Mouse (Mus musculus) ovary, postnatal 36 days (tissue): ENCODE measurements around the gene Scn2b.

ENCODE experiments used
- DNase-seq: peaks from one replicate; pipeline ENCODE4 v3.0.0; 2022; ENCODE audit warnings: low spot score, mixed read lengths

Scn2b gene

DNA sequence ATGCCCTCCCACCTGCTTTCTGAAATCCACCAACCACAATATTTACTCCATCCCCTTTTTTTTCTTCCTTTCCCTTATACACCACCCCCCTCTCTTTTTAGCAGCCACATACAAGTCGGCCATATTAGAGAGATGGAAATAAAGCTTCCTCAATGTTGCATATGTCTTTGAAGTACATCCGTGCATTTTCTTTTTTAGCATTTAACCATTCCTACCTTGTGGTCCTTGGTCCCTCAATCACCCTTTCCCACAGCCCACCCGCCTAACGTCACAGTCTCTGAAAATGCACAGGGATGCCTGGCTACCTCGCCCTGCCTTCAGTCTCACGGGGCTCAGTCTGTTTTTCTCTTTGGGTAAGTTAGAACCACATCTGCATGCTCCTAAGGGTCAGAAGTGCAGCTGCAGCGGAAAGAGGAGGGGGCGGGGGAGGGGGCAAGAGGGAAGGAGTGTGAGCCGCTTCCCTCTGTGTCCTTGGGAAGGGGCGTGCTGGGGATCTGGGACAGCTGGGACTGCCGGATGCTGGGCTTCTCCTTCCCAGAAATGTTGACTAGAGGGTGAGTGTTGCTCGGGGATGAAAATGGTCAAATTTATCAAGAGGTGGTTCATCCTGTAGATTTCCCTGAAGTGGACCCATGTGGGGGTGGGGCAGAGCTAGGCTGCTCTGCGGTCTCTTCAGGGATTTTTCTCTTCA, at the start of gene Scn2b:
Gene Scn2b, plus strand, starts transcription at position 42 of the 691 bp plus-strand sequence.
- DNase-seq: no peak

DNA sequence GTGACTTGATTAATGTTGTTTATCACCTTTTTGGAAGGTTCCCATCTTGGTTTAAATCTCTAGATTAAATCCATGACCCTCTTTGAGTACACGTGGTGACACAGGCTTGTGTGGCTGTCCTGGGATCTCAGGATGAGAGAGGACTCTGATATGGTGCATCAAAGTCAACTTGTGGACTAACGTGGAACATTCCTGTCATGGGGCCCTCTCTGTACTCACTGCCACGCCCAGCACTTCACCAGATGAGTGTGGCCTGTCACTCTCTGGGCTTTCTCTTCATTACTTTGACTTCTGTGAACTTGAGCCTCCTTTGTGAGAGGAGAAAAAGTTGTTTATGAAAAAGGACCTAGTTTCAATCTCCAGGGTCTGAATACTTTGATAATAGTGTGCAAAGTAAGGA, 45.8 kb upstream of the Scn2b start:
- no peak for DNase-seq

DNA sequence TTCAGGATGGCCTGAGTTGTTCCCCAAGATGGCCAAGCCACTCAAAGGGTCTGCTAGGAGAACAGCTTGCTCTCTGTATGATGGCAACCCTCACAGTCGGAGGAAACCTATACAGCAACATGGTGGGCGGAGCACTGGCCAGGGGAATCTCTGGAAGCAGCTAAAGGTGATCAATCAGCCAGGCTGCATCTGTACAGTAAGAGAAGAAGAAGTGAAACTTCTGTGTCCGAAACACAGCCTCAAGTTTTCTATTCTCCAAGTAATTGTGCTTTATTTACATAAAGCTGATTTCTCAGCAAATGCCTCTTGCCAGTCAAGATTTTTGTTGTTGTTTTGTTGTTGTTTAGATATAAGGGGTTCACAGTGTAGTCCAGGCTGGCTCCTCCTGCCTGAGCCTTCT, 39.7 kb upstream of the Scn2b start:
- no peak for DNase-seq

DNA sequence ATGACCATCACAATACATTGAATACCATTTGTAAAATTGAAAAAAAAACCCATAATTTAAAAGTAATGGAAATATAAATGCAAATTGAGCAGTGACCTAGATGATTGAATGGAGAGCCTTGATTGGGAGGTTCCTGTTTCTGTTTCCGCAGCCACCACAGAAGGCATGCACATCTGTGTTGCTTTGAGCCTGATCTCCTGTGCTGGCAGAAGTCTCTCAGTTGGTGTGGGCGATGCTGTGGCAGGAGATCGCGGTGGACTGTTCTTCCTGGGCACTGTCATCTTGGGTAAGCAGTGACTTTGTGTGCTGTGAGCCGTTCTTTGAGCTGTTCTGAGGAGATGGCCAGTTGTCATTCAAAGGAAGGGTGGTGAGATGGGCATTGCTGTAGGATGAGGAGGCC, 38.6 kb upstream of the Scn2b start, which contains the start of gene Jaml:
Gene Jaml, plus strand, starts transcription at position 173 of the 400 bp plus-strand sequence.
- DNase-seq: no peak

DNA sequence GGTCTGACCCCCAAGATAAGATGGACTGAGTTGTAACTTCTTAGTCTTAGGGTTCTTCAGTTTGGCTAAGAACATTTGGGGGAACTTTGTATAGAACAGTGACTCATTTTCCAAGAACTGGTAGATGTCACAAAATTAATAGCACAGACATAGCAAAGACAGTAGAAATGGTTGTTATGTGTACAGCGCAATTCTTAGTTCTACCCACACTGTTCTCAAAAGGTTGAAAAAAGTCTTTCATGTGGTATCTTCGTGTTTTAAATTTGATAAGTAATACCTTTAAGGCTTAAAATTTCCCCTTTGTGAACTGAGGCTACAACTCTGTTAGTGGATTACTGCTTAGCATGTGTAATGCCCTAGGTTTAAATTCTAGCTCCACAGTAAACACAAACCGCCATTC, 34.5 kb upstream of the Scn2b start:
- DNase-seq: no peak

DNA sequence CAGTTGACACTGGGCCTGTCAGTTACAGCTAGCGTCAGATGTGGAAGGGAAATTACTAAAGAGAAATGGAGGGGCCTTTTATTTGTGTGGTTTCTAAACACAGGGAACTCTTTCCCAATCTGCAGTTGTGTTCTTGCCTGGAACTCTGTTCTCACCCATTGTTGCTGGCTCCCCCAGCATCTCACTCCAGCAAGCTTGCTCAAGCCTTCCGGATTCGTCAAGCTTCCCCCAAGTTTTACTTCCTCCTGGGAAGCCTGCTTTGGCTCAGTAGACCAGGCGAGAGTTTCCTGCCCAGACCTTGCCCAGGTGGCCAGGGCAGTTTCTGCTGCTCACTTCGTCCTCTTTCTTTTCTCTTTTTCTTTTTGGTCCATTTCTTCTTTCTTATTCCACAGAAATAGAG, 33.0 kb upstream of the Scn2b start:
- DNase-seq: no peak

DNA sequence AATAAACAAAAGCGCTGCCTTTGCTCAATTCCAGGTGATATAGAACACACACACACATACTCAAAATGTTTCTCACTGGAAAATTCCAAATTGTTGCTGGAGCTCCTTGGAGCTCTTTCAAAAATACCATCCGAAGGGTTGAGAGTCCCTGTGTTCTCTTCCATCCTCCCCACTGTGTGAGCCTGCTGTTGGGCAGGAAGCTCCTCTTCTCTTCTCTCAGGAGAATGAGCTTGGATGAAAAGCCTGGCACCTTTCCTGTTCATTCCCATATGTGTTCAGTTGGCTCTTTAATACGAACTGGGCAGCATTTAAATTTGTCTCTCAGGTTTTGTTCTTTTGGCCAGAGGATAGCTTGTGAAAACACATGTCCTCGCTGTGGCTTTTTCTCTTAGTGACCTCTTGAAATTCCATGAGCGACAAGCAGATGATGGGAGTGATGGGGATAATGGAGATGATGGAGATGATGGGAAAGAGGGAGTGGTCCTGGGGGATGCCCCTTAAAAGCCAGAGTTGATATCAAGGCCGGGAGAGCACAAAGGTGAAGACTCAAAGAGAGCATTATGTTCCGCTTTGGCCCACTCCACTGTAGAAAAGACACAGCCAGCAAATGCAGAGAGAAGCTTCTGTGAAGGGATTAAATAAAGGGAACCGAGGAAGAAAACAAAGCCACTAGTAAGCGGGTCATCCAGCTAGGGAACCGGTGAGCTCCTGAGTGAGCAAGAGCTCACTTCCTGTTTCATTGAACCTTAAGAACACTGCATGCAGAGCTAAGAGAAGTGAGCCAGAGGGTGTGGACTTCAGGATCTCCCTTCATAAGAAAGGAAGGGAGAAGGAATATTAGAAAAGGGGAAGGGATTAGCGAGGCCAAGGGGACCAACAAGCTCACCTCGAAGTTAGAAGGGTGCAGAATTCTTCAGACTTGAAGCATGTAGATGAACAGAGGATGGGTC, 31.6 kb upstream of the Scn2b start:
- no peak for DNase-seq

DNA sequence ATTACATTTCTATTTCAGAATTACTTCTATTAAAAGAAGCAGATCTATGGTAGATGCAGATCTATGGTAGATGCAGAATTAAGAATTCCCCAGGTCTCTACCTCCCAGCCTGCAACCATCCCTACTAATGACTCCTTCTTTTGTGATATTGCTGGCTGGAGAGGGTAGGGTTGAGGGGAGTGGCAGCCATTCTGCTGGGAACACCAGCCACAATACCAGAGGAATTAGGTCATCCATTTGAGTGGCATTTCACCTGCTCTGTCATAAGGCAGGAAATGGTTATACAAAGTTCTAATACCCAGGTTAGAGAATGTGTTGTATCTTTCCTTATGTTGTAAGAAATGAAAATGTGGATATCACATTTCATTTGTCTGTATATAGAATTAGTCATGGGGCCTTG, 29.5 kb upstream of the Scn2b start:
- DNase-seq: no peak

DNA sequence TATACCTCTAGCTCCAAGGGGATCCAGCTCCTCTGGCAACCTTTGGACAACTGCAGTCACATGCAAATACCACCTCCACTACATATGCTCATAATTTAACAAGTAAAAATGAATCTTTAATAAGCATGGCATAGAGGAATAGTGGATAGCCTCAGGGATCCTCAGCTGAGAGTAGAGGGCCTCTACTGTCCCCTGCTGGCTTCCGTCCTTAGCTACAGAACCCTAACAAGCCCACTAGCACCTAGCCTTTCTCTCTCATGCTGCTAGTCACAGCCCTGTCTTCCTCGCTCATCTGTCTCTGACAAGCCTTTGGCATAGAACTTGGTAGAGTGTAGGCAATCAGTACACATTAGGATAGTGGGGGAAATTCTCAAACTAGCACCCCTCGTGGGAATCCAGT, 26.8 kb upstream of the Scn2b start:
- DNase-seq: no peak

DNA sequence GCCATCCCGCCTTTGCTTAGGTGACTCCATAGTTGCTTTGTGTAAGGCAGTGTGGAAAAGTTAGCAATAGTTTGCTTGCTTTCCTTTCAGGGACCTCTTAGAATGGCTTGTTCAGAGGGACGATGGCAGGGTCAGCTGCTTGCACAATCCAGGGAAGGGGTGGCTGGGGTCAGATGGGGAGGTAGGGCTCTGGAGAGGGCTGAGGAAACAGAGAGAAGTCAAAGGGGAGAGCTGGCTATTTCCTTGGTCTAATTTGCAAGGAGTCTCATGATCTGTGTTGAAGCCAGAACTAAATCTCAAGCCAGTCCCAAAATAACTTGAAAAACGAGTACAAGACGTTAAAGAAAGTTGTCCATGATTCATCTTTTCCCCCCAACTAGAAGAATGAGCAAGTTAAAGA, 24.9 kb upstream of the Scn2b start:
- no peak for DNase-seq

DNA sequence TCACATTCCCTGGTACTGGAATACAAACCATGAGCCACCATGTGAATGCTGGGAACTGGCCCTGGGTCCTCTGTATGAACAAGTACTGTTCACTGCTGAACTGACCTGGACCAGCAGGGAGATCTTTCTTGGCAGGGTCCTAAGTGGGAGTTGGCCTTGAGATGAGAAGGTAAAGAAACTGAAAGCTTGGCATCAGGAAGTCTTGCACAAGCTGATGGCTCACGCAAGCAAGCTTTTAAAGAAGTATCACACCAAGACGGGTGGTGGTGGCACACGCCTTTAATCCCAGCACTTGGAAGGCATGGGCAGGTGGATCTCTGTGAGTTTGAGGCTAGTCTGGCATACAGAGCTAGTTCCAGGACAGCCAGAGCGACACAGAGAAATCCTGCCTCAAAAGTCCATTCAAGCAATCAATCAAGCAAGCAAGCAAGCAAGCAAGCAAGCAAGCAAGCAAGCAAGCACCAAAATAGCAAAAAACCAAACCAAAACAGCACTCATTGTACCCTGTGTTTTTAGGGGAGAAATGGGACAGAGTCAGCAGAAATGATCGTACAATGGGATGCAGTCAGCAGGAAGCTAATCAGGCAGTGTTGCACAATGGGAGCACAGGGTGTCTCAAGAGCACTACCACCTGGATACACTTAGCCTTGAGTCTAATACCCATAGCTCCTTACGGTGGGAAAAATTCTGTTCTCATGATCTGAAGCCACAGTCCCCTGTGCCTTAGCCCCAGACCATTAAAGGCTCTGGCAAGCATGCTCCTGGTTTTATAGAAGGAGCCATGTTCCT, 22.2 kb upstream of the Scn2b start:
- no peak for DNase-seq

DNA sequence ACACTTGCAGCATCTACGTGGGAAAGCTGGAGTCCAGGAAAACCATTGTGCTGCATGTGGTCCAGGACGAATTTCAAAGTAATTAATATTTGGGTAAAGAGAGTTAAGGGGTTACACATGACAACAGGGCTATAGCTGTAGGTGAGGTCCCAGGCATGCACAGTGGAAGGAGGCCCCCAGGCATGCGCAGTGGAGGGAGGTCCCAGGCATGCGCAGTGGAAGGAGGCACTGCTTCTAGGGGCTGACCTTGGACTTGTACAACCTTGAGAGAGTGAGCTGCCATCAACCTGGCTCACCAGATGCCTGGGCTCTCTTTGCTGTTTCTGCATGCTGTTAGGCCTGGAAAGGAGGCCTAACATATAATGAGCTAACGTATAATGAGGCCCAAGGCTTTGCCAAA, 19.7 kb upstream of the Scn2b start:
- DNase-seq: no peak

DNA sequence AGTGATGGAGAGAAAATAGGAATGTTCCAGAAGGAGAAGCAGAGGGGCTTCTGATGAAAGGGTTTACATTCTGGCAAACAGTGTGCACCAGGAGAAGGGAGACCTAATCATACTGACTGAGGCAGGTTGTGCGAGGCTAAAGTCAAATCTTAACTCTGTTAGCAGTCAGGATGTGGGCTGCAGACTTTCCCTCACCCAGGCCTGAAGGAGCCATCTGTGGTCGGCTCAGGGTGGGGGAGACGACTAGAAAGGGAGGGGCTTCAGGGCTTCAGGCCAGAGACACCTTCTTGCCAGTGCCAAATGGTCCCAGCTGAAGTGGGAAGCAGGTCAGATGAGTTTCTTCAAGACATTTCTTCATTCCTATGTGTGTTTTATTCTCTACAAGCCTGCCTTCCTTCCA, 19.2 kb upstream of the Scn2b start:
- DNase-seq: no peak

DNA sequence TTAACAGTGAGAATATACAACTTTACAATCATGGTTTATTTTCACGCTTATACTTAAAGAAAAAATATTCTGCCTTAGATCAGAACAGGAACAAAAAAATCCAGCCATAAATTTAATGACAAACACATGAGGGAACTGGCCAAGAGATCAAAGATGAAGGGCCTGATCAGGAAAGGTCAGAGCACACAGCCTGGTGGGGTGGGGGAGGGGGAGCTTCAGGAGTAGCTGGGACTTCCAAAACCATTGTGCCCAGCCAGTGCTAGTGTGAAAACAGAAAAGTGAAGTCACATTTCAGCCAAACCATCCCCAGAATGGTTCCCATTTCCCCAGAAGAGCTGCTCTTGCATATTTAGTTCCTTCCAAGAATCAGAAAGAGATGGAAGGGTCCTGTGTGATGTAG, 15.1 kb upstream of the Scn2b start:
- no peak for DNase-seq

DNA sequence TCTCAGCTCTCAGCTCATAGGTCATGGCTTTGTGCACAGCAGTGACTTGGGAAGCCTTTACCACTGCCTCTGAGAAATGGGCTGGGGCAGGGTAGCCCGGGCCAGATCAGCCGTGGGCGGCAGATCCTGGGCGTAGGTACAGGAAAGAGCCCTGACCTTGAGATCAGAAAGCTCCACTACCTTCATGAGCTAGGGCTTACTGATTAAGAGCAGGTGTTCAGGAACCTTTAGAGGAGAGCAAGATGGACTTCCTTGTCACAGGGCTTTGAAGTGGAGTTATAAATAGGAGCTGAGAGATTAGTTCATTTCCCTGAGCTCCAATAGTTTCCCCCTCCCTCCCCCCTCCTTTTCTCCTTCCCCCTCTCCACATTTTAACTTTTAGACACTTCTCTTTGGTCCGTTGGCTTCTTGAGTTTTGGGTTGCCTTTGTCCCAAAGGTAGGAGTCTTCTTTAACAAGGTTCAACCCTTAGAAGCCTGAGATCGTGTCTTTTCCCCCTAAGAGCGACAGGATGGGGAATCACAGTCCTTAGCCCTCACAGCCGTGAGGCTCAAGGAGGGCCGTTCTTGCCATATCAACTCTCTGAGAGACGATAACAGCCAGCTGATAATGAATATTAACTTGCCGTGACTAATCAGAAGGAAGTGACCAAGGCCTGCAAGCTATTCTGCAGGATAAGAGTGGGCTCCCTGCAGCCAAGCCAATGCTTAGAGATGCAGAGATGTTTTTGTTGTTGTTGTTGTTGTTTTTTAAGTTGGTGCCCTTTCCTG, 14.2 kb upstream of the Scn2b start:
- no peak for DNase-seq

DNA sequence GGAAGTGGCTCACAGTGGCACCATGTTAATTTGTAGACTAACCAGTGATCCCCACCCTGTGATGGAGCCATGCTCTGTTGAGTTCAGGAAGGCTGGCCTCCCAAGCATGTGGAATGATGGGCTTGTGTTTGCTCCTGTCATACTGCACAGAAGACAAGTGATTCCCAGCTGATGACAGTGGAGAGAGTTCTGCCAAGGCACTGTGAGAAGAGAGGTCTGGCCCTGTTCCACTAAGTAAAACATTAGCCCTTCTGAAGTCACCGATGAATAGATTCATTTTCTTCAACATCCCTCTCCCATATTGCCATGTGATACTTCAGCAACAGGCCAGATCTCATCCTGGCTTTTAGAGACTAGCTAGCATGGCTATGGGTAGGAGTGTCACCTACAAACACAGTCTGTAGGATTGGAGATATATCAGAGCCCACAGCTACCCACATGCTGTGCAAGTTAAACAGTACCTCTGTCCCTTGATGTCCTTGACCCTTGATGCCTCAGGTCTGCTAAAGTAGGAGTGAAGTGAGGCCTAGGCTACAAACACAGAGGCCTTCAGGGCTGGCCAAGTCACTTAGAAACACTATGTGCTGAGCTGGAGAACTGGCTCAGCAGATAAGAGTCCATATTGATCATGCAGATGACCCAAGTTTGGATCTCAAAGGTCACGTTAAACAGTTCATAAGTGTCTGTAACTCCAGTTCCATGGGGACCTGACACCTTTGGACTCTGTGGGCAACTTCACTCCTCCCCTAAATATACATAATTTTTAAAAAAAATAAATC, 11.8 kb upstream of the Scn2b start:
- no peak for DNase-seq

DNA sequence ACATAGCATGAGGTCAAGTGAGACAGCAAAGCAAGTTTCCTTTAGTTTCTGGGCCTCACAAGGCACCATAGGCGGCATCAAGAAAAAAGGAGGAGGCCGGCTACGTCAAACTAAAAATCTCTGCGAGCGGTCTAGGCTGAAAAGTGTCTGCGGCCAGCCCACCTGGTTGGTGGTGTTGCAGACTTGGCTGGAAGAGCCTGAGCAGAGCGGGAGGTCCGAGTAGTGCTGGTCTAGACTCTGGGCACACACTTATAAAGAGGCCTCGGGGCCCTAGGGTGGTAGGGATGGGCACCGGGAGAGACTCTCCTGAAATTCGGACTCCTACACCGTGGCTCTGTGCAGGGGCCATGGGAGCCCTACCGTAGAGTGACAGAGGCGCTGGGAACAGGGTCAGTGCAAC, 1.9 kb upstream of the Scn2b start:
- DNase-seq: peak; percentile 25

DNA sequence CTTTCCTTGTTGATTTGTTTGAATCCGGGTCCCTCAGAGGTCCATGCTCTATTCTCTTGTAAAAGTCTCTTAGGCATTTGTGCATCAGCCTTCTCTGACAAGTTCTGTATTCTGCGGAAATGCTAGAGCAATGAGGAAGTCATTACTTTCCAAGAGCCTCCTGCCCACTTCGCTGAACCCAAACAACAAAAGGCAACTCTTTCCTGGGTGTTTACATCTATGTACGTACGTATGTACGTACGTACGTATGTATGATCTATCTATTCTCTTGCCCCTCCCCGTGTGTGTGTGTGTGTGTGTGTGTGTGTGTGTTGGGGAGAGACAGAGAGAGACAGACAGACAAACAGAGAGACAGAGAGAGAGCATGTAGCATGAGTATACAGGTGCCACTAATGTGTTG, 763 bp upstream of the Scn2b start:
- DNase-seq: no peak

DNA sequence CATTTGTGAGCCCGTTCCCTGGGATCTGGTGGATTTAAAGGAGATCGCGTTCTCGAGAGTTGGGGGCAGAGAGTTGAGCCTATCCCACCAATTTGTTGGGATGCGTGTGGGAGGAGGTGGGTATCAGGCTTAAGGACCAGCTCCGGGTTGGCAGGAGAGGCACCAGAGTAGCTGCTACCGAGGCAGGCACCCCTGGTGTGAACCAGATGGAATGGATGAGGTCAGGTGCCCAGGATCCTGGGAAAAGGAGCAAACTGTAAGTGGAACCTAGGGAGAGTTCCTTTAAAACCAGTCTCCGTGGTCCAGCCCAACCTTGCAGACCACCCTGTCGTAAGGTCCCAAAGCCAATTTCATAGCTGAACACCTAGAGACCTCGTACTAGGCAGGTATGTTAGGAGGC, 970 bp downstream of the Scn2b start:
- DNase-seq: no peak

DNA sequence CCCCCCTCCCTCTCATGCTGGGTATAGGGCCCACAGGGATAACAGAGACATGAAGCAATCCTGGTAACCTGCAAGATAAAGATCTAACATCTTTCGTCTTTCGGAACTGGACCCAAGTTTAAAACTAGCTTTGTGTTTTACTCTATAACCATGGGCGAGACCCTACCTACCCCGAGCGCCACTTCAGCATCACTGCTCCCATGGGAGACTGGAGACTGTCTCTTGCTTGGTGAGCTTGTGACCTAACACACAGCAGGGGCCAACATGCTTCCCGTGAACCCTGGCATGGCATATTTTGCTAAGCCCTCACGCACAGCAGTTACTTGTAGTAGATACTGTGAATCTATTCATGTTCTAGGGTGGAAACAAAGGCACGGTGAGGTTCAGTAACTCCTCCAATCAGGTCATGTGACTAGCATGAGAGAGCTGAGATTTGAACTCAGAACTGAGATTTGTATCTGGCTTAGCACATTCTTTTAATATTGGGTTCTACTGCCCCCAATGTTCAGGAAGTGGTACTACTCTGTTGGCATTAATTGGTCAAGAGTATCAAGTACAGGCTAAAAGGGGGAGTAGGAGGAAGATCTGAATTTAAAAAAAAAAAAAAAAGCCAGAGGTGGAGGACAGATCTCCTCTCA, 1.9 kb downstream of the Scn2b start:
- no peak for DNase-seq
